Mouse (Mus musculus) subcutaneous adipose tissue, adult 2 months (tissue): Measurements from ENCODE around the gene H2-D1. TPM values are rescaled to one million over a fixed set of nuclear protein-coding genes. Genes with fewer than 3 reads are reported as not detected.

Experiments
- polyA plus RNA-seq: library from polyadenylated mRNA; depleted of rRNA; stranded (reverse); fragments of >200 nt; gene quantifications from 2 replicates; pipeline ENCODE4 v1.2.3, GENCODE M21; 2012; ENCODE audit warnings: low replicate concordance; rRNA removed

The H2-D1 gene
- 1,137 and 2,644 TPM in 2 replicates for polyA plus RNA-seq

DNA sequence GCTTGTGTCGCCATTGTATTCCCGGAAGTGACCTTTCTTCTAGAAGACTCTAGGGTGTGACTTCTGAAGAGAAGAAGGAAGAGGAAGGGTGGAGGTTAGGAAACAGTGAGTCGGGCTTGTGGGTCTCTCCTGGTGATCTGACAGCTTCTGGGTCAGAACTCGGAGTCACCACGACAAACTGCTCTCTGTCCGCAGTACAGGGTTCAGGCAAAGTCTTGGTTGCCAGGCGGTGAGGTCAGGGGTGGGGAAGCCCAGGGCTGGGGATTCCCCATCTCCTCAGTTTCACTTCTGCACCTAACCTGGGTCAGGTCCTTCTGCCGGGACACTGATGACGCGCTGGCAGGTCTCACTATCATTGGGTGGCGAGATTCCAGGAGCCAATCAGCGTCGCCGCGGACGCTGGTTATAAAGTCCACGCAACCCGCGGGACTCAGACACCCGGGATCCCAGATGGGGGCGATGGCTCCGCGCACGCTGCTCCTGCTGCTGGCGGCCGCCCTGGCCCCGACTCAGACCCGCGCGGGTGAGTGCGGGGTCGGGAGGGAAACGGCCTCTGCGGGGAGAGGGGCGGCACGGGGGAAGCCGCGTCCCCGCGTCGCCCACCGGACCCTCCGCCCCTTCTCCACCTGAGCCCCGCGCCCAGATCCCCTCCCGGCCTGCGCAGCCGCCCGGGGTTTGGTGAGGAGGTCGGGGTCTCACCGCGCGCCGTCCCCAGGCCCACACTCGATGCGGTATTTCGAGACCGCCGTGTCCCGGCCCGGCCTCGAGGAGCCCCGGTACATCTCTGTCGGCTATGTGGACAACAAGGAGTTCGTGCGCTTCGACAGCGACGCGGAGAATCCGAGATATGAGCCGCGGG lies at the start of gene H2-D1:
Gene H2-D1, plus strand, starts transcription at position 67 of the 859 bp plus-strand sequence.

GRCm38 (mm10) chr17:35220156-35220952 lies 42.2 kb upstream of the H2-D1 start, which contains the start of gene Gm16181:
Gene Gm16181 (plus strand): TSS chr17:35220834.

GRCm38 (mm10) chr17:35233114-35233980 lies 29.2 kb upstream of the H2-D1 start, which contains the start of gene Atp6v1g2:
Gene Atp6v1g2 (plus strand): TSS chr17:35233660.

GRCm38 (mm10) chr17:35235614-35236389 lies 26.7 kb upstream of the H2-D1 start, which contains the start of gene Nfkbil1:
Gene Nfkbil1 (minus strand): TSS chr17:35235792.

GRCm38 (mm10) chr17:35241305-35242014 lies 21.1 kb upstream of the H2-D1 start, which contains the start of gene Ddx39b:
Gene Ddx39b (plus strand): TSS chr17:35241746.

Other genes starting within 250 kb of the H2-D1 start
- 0.39 and 0.62 TPM in 2 replicates for gene Vwa7, start 246.2 kb upstream of the H2-D1 start, polyA plus RNA-seq
- gene Sapcd1, start 234.7 kb upstream of the H2-D1 start, polyA plus RNA-seq = 0.54 and 1.7 TPM in 2 replicates
- gene Msh5, start 216.0 kb upstream of the H2-D1 start, polyA plus RNA-seq = 1.8 TPM in 2 replicates
- gene Clic1, start 212.8 kb upstream of the H2-D1 start, polyA plus RNA-seq = 87.4 and 180 TPM in 2 replicates
- gene Ddah2, start 203.7 kb upstream of the H2-D1 start, polyA plus RNA-seq = 59.2 and 121 TPM in 2 replicates
- 0.17 TPM in 1 of 2 replicates, not detected in the other for gene Ly6g6c, start 197.3 kb upstream of the H2-D1 start, polyA plus RNA-seq
- 0.09 and 0.21 TPM in 2 replicates for gene Mpig6b, start 196.5 kb upstream of the H2-D1 start, polyA plus RNA-seq
- 0.24 and 4.5 TPM in 2 replicates for gene Ly6g6e, start 185.8 kb upstream of the H2-D1 start, polyA plus RNA-seq
- gene Ly6g6d, start 184.7 kb upstream of the H2-D1 start, polyA plus RNA-seq = 2.3 and 5.4 TPM in 2 replicates
- not detected in 2 replicates for gene Ly6g6f, start 177.1 kb upstream of the H2-D1 start, polyA plus RNA-seq
- 206 and 214 TPM in 2 replicates for gene Abhd16a, start 173.5 kb upstream of the H2-D1 start, polyA plus RNA-seq
- 3.1 TPM in 1 of 2 replicates, not detected in the other for gene Ly6g5c, start 154.5 kb upstream of the H2-D1 start, polyA plus RNA-seq
- 1.9 and 3.2 TPM in 2 replicates for gene Ly6g5b, start 147.3 kb upstream of the H2-D1 start, polyA plus RNA-seq
- gene Gpank1, start 141.3 kb upstream of the H2-D1 start, polyA plus RNA-seq = 12.3 and 16.6 TPM in 2 replicates
- gene Csnk2b, start 140.7 kb upstream of the H2-D1 start, polyA plus RNA-seq = 304 and 310 TPM in 2 replicates
- gene D17H6S53E, start 136.4 kb upstream of the H2-D1 start, polyA plus RNA-seq = 6.4 and 11.3 TPM in 2 replicates
- 0.17 TPM in 1 of 2 replicates, not detected in the other for gene Apom, start 130.7 kb upstream of the H2-D1 start, polyA plus RNA-seq
- gene Bag6, start 127.6 kb upstream of the H2-D1 start, polyA plus RNA-seq = 178 and 246 TPM in 2 replicates
- 249 and 404 TPM in 2 replicates for gene Prrc2a, start 97.8 kb upstream of the H2-D1 start, polyA plus RNA-seq
- gene Aif1, start 86.7 kb upstream of the H2-D1 start, polyA plus RNA-seq = 1.9 and 5.2 TPM in 2 replicates
- 23.5 and 60.6 TPM in 2 replicates for gene Lst1, start 74.3 kb upstream of the H2-D1 start, polyA plus RNA-seq
- 4.2 and 11.0 TPM in 2 replicates for gene Ltb, start 68.3 kb upstream of the H2-D1 start, polyA plus RNA-seq
- 2.2 and 3.1 TPM in 2 replicates for gene Tnf, start 60.7 kb upstream of the H2-D1 start, polyA plus RNA-seq
- gene Lta, start 57.4 kb upstream of the H2-D1 start, polyA plus RNA-seq = 0.16 and 0.69 TPM in 2 replicates
- gene Gm16181, start 41.9 kb upstream of the H2-D1 start, polyA plus RNA-seq = 0.64 and 4.9 TPM in 2 replicates
- gene Atp6v1g2, start 29.1 kb upstream of the H2-D1 start, polyA plus RNA-seq = 7.5 and 9.8 TPM in 2 replicates
- 14.3 and 18.2 TPM in 2 replicates for gene Nfkbil1, start 26.9 kb upstream of the H2-D1 start, polyA plus RNA-seq
- gene Ddx39b, start 21.0 kb upstream of the H2-D1 start, polyA plus RNA-seq = 285 and 496 TPM in 2 replicates
- gene H2-Q1, start 57.7 kb downstream of the H2-D1 start, polyA plus RNA-seq = not detected in 2 replicates
- 2.4 TPM in 1 of 2 replicates, not detected in the other for gene H2-Q2, start 79.5 kb downstream of the H2-D1 start, polyA plus RNA-seq
- gene H2-Q4, start 116.9 kb downstream of the H2-D1 start, polyA plus RNA-seq = 120 and 169 TPM in 2 replicates
- 60.7 and 141 TPM in 2 replicates for gene H2-Q6, start 162.1 kb downstream of the H2-D1 start, polyA plus RNA-seq
- gene H2-Q7, start 176.4 kb downstream of the H2-D1 start, polyA plus RNA-seq = 158 and 289 TPM in 2 replicates
- 49.0 and 72.7 TPM in 2 replicates for gene H2-Q10, start 207.4 kb downstream of the H2-D1 start, polyA plus RNA-seq
- gene Pou5f1, start 243.3 kb downstream of the H2-D1 start, polyA plus RNA-seq = not detected in 2 replicates